Mouse (Mus musculus): Measurements from ENCODE around the gene Papln. TPM values are rescaled to one million over a fixed set of nuclear protein-coding genes. Genes with fewer than 3 reads are reported as not detected.

Papln gene
- total RNA-seq, 1 experiment from 2014 or later, result not detected

GRCm38 (mm10) chr12:83803641-83804040, 40.2 kb downstream of the Papln start:
- ATAC-seq (replicated peaks; ENCODE audit: low read depth, poor library complexity, severe bottlenecking), result no peak

- ATAC-seq (replicated peaks; ENCODE audit: low read depth, poor library complexity, severe bottlenecking), result no peak
These were observed 48.5 kb downstream of the Papln start for GRCm38 (mm10) chr12:83811901-83812300.

- no peak for ATAC-seq (replicated peaks; ENCODE audit: low read depth, poor library complexity, severe bottlenecking)
These were observed 53.2 kb downstream of the Papln start for GRCm38 (mm10) chr12:83816616-83817015.

GRCm38 (mm10) chr12:83830424-83830823, 67.0 kb downstream of the Papln start:
- ATAC-seq (replicated peaks; ENCODE audit: low read depth, poor library complexity, severe bottlenecking), result no peak

GRCm38 (mm10) chr12:83833979-83834378, 70.5 kb downstream of the Papln start:
- no peak for ATAC-seq (replicated peaks; ENCODE audit: low read depth, poor library complexity, severe bottlenecking)

GRCm38 (mm10) chr12:83841409-83842190, 78.2 kb downstream of the Papln start:
- ATAC-seq (replicated peaks; ENCODE audit: low read depth, poor library complexity, severe bottlenecking), result no peak

Other genes with a start within 250 kb of the Papln start
- gene Dcaf4, start 243.2 kb upstream of the Papln start, total RNA-seq (2017), result 19.4 and 27.1 TPM in 2 replicates
- 14.8 and 16.1 TPM in 2 replicates for gene Zfyve1, start 166.4 kb upstream of the Papln start, total RNA-seq (2017)
- 249 and 269 TPM in 2 replicates for gene Rbm25, start 132.4 kb upstream of the Papln start, total RNA-seq (2017)
- gene Psen1, start 75.5 kb upstream of the Papln start, total RNA-seq (2017), result 61.5 and 71.2 TPM in 2 replicates
- gene Numb, start 158.3 kb downstream of the Papln start, total RNA-seq (2017), result 14.1 and 17.0 TPM in 2 replicates
- gene Riox1, start 187.0 kb downstream of the Papln start, total RNA-seq (2017), result 15.2 and 16.7 TPM in 2 replicates
- gene Heatr4, start 221.2 kb downstream of the Papln start, total RNA-seq (2017), result not detected in 2 replicates
- gene Acot2, start 224.2 kb downstream of the Papln start, total RNA-seq (2017), result 13.1 and 16.3 TPM in 2 replicates
- gene Acot1, start 245.9 kb downstream of the Papln start, total RNA-seq (2017), result 7.9 and 10.9 TPM in 2 replicates

All from common myeloid progenitor, adult 5-6 weeks (primary cell).